Mouse (Mus musculus): ENCODE data around the gene Grb2.

- TF ChIP-seq CTCF (IDR thresholded peaks at IDR 0.05; ENCODE audit: low read depth) (no peak), EP300 (IDR thresholded peaks at IDR 0.05; ENCODE audit: low read depth) (no peak)
Observed at GRCm38 (mm10) chr11:115646439-115646838, 62.0 kb downstream of the Grb2 start.

Measured in liver, postnatal 0 days (tissue).